Mouse (Mus musculus): ENCODE results near the gene Klhl40. TPM values are rescaled to one million over a fixed set of nuclear protein-coding genes. Genes with fewer than 3 reads are reported as not detected.

Klhl40 gene
- polyA plus RNA-seq, 1 experiment from 2014 or later: 0.34 TPM

- DNase-seq (ENCODE audit: low spot score): no peak
These were observed 48.9 kb downstream of the Klhl40 start for GRCm38 (mm10) chr9:121826356-121826755.

- DNase-seq (ENCODE audit: low spot score): no peak
These were observed 50.9 kb downstream of the Klhl40 start for GRCm38 (mm10) chr9:121828314-121828713.

GRCm38 (mm10) chr9:121829270-121829992 lies 52.0 kb downstream of the Klhl40 start:
- DNase-seq (ENCODE audit: low spot score): no peak

GRCm38 (mm10) chr9:121830243-121830955 lies 53.0 kb downstream of the Klhl40 start:
- DNase-seq (ENCODE audit: low spot score): peak; percentile 37

- peak; percentile 80 for DNase-seq (ENCODE audit: low spot score)
These were observed 53.5 kb downstream of the Klhl40 start for GRCm38 (mm10) chr9:121830956-121831293.

Other genes starting within 250 kb of the Klhl40 start
- gene Lyzl4, start 135.5 kb upstream of the Klhl40 start, polyA plus RNA-seq (2015; fragmentation: Nextera tagmentation; extraction: Ambion mirVana): 1.2 and 1.3 TPM in 2 replicates
- 1.3 and 1.4 TPM in 2 replicates for gene Vipr1, start 134.9 kb upstream of the Klhl40 start, polyA plus RNA-seq (2015; fragmentation: Nextera tagmentation; extraction: Ambion mirVana)
- gene Sec22c, start 72.1 kb upstream of the Klhl40 start, polyA plus RNA-seq (2015; fragmentation: Nextera tagmentation; extraction: Ambion mirVana): 18.8 and 21.5 TPM in 2 replicates
- gene Ss18l2, start 67.3 kb upstream of the Klhl40 start, polyA plus RNA-seq (2015; fragmentation: Nextera tagmentation; extraction: Ambion mirVana): 127 and 128 TPM in 2 replicates
- gene Nktr, start 58.4 kb upstream of the Klhl40 start, polyA plus RNA-seq (2015; fragmentation: Nextera tagmentation; extraction: Ambion mirVana): 71.0 and 83.5 TPM in 2 replicates
- gene Zfp651, start 18.3 kb upstream of the Klhl40 start, polyA plus RNA-seq (2015; fragmentation: Nextera tagmentation; extraction: Ambion mirVana): 1.9 and 2.4 TPM in 2 replicates
- gene Hhatl, start 14.9 kb downstream of the Klhl40 start, polyA plus RNA-seq (2015; fragmentation: Nextera tagmentation; extraction: Ambion mirVana): 0.40 and 0.51 TPM in 2 replicates
- 0.24 and 0.29 TPM in 2 replicates for gene Ccdc13, start 61.9 kb downstream of the Klhl40 start, polyA plus RNA-seq (2015; fragmentation: Nextera tagmentation; extraction: Ambion mirVana)
- 142 and 156 TPM in 2 replicates for gene Higd1a, start 80.8 kb downstream of the Klhl40 start, polyA plus RNA-seq (2015; fragmentation: Nextera tagmentation; extraction: Ambion mirVana)
- 0.26 and 0.31 TPM in 2 replicates for gene Ackr2, start 120.7 kb downstream of the Klhl40 start, polyA plus RNA-seq (2015; fragmentation: Nextera tagmentation; extraction: Ambion mirVana)
- gene Cyp8b1, start 138.7 kb downstream of the Klhl40 start, polyA plus RNA-seq (2015; fragmentation: Nextera tagmentation; extraction: Ambion mirVana): 0.31 and 0.40 TPM in 2 replicates
- gene Fam198a, start 173.4 kb downstream of the Klhl40 start, polyA plus RNA-seq (2015; fragmentation: Nextera tagmentation; extraction: Ambion mirVana): 0.31 and 0.57 TPM in 2 replicates
- 5.8 and 6.2 TPM in 2 replicates for gene Pomgnt2, start 219.5 kb downstream of the Klhl40 start, polyA plus RNA-seq (2015; fragmentation: Nextera tagmentation; extraction: Ambion mirVana)

Measured in thymus, postnatal 0 days (tissue).